Mouse (Mus musculus) embryonic facial prominence, embryonic 15.5 days (tissue): Measurements from ENCODE around the gene Zfp28. TPM values are rescaled to one million over a fixed set of nuclear protein-coding genes. Genes with fewer than 3 reads are reported as not detected.

Source experiments
- polyA plus RNA-seq: library from polyadenylated mRNA; unstranded; fragments of >200 nt; fragmentation: Nextera tagmentation; extraction: Ambion mirVana; gene quantifications from 2 replicates; pipeline ENCODE4 v1.2.1, GENCODE M21; 2015

Gene Zfp28
- polyA plus RNA-seq, 1 experiment from 2014 or later: 9.5 TPM

Other genes starting within 250 kb of the Zfp28 start
- gene Zfp787, start 227.3 kb upstream of the Zfp28 start, polyA plus RNA-seq: 26.4 and 27.2 TPM in 2 replicates
- gene Zfp444, start 211.1 kb upstream of the Zfp28 start, polyA plus RNA-seq: 60.3 and 61.5 TPM in 2 replicates
- not detected in 2 replicates for gene Galp, start 186.2 kb upstream of the Zfp28 start, polyA plus RNA-seq
- not detected in 2 replicates for gene Zscan5b, start 161.0 kb upstream of the Zfp28 start, polyA plus RNA-seq
- gene Epp13, start 130.6 kb upstream of the Zfp28 start, polyA plus RNA-seq: not detected in 2 replicates
- gene Zfp667, start 96.7 kb upstream of the Zfp28 start, polyA plus RNA-seq: 11.5 and 11.6 TPM in 2 replicates
- 5.9 and 6.2 TPM in 2 replicates for gene Zfp583, start 52.0 kb upstream of the Zfp28 start, polyA plus RNA-seq
- 1.8 and 1.9 TPM in 2 replicates for gene Gm3854, start 39.5 kb upstream of the Zfp28 start, polyA plus RNA-seq
- gene Zfp78, start 20.0 kb upstream of the Zfp28 start, polyA plus RNA-seq: 2.2 and 4.2 TPM in 2 replicates
- 0.26 and 0.44 TPM in 2 replicates for gene Smim17, start 15.4 kb downstream of the Zfp28 start, polyA plus RNA-seq
- gene Gm20715, start 27.0 kb downstream of the Zfp28 start, polyA plus RNA-seq: not detected in 2 replicates
- 0.16 TPM in 1 of 2 replicates, not detected in the other for gene Olfr1344, start 55.4 kb downstream of the Zfp28 start, polyA plus RNA-seq
- gene Olfr1336, start 72.9 kb downstream of the Zfp28 start, polyA plus RNA-seq: not detected in 2 replicates
- gene Olfr1346, start 83.8 kb downstream of the Zfp28 start, polyA plus RNA-seq: not detected in 2 replicates
- gene Olfr5, start 103.6 kb downstream of the Zfp28 start, polyA plus RNA-seq: not detected in 2 replicates
- not detected in 2 replicates for gene Olfr1347, start 116.5 kb downstream of the Zfp28 start, polyA plus RNA-seq
- gene Olfr1348, start 125.5 kb downstream of the Zfp28 start, polyA plus RNA-seq: not detected in 2 replicates
- 0.15 TPM in 1 of 2 replicates, not detected in the other for gene Olfr1349, start 139.7 kb downstream of the Zfp28 start, polyA plus RNA-seq
- 0.17 TPM in 1 of 2 replicates, not detected in the other for gene Olfr1350, start 181.5 kb downstream of the Zfp28 start, polyA plus RNA-seq